Mouse (Mus musculus): ENCODE results near the gene Slco2b1. TPM values are rescaled to one million over a fixed set of nuclear protein-coding genes. Genes with fewer than 3 reads are reported as not detected.
"Not testable (repeated sequence)": the region's sequence is repeated elsewhere in the genome, so short reads cannot be mapped to it uniquely, and the experiment has no call there.

Slco2b1 gene
- polyA plus RNA-seq, 1 experiment from 2014 or later: 1.2 TPM

- no peaks in the 10 kb centered on the region for H3K9me3 ChIP-seq
- no peak overlapping the region for H3K4me3 ChIP-seq
- H3K27me3 ChIP-seq (replicated peaks; ENCODE audit: low read depth, poor library complexity, severe bottlenecking): peaks cover 11% of the 10 kb centered on the region
- H3K27ac ChIP-seq (replicated peaks): 0 out of 2 replicates have a peak overlapping the region, but pooled peaks have one; percentile 4
- H3K36me3 ChIP-seq (replicated peaks): no peaks in the 10 kb centered on the region
- DNase-seq (ENCODE audit: low spot score): no peak
- WGBS: 58% methylated on average over 4 of the region's 4 CpGs
- peaks cover 51% of the 10 kb centered on the region for H3K4me1 ChIP-seq
These were observed 4.7 kb downstream of the Slco2b1 start for GRCm38 (mm10) chr7:99706341-99707037.

- WGBS: 88% methylated on average over 3 of the region's 3 CpGs
These were observed 6.2 kb downstream of the Slco2b1 start for GRCm38 (mm10) chr7:99704736-99705519.

DNA sequence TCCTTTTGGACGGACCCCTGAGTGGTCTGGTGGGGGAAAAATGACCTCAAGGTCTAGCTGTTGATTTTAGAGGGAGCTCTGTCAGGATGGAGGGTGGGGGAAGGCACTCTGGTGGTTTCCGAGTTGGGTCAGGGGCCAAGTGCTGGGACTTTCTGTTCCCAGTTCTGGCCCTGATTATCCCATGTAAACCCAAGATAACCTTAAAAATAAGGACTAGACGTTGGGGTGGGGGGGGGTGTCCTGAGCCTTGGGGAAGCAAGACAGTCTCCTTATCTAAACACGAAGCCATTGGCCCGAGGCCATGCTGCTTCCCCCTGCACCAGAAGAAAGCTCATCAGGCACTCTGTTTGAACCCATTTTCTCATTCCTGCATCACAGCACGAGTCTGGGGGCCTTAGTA lies 8.9 kb downstream of the Slco2b1 start:
- H3K9me3 ChIP-seq: no peaks in the 10 kb centered on the region
- H3K4me1 ChIP-seq: peaks cover 41% of the 10 kb centered on the region
- 0 out of 2 replicates have a peak overlapping the region, but pooled peaks have one; percentile 35 for H3K27ac ChIP-seq (replicated peaks)
- no peak overlapping the region for H3K4me3 ChIP-seq
- 24% methylated on average over 6 of the region's 6 CpGs for WGBS
- DNase-seq (ENCODE audit: low spot score): no peak
- no peaks in the 10 kb centered on the region for H3K27me3 ChIP-seq (replicated peaks; ENCODE audit: low read depth, poor library complexity, severe bottlenecking)
- H3K36me3 ChIP-seq (replicated peaks): no peaks in the 10 kb centered on the region

More at GRCm38 (mm10) chr7:99704736-99705519, 6.2 kb downstream of the Slco2b1 start:
- H3K27ac ChIP-seq (replicated peaks): no peak overlapping the region; the same call in 1 of the 2 replicates
- peaks cover 11% of the 10 kb centered on the region for H3K27me3 ChIP-seq (replicated peaks; ENCODE audit: low read depth, poor library complexity, severe bottlenecking)
- no peak for DNase-seq (ENCODE audit: low spot score)
- peaks cover 51% of the 10 kb centered on the region for H3K4me1 ChIP-seq
- H3K36me3 ChIP-seq (replicated peaks): no peaks in the 10 kb centered on the region
- H3K9me3 ChIP-seq: no peaks in the 10 kb centered on the region
- no peak overlapping the region for H3K4me3 ChIP-seq

- 82% methylated on average over 4 of the region's 4 CpGs for WGBS
- no peak for DNase-seq (ENCODE audit: low spot score)
- no peak overlapping the region for H3K4me3 ChIP-seq
- H3K27ac ChIP-seq (replicated peaks): no peak overlapping the region
- no peaks in the 10 kb centered on the region for H3K9me3 ChIP-seq
- no peaks in the 10 kb centered on the region for H3K36me3 ChIP-seq (replicated peaks)
- H3K4me1 ChIP-seq: peaks cover 28% of the 10 kb centered on the region
- no peaks in the 10 kb centered on the region for H3K27me3 ChIP-seq (replicated peaks; ENCODE audit: low read depth, poor library complexity, severe bottlenecking)
These were observed 10.5 kb downstream of the Slco2b1 start for GRCm38 (mm10) chr7:99700641-99701040.

DNA sequence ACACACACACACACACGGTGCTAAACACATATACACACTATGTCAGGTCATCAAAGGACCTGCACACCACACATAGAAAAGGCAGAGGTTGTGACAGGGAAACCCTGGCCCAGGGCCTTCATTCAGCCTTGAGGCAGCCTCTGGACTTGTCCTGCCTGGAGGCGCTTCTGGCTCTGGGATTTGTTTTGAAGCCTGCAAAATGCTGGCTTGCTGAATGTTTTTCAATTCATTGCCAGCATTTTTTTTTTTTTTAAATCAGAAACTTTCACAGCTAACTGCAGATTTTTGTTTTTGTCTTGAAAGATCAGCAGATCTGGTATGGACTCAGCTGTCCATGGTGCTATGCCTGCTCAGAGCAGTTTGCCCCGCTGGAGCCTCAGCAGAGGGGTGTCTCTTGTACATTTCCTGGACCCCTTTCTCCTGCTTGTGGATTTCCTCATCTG lies 11.4 kb downstream of the Slco2b1 start:
- WGBS: 76% methylated on average over 3 of the region's 3 CpGs
- Histone ChIP-seq H3K4me1 (peaks cover 23% of the 10 kb centered on the region), H3K36me3 (replicated peaks) (no peaks in the 10 kb centered on the region), H3K27me3 (replicated peaks; ENCODE audit: low read depth, poor library complexity, severe bottlenecking) (no peaks in the 10 kb centered on the region), H3K4me3 (no peak overlapping the region), H3K9me3 (no peaks in the 10 kb centered on the region), H3K27ac (replicated peaks) (0 out of 2 replicates have a peak overlapping the region, but pooled peaks have one; percentile 10)
- DNase-seq (ENCODE audit: low spot score): no peak

GRCm38 (mm10) chr7:99699106-99699505 lies 12.0 kb downstream of the Slco2b1 start:
- WGBS: 53% methylated on average over 3 of the region's 3 CpGs
- no peaks in the 10 kb centered on the region for H3K27me3 ChIP-seq (replicated peaks; ENCODE audit: low read depth, poor library complexity, severe bottlenecking)

DNA sequence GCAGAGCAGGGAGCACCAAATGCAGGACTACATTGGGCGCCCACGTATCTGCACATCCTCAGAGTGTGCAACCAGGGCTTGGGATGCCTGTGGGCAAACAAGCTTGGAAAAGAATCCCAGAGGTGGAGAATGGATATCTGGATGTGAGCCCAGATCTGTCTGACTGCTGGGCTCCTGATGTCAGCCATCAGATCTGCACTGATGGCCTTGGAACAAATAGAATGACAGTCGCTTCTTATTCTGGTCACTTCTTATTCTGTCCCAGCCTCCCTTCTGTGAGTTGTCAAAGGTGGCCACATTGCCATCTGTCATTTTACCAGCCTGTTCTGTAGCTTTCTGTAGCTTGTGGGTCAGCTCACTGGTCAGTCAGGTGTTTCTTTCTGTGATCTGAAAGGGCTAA lies 12.6 kb downstream of the Slco2b1 start:
- no peaks in the 10 kb centered on the region for H3K36me3 ChIP-seq (replicated peaks)
- peaks cover 23% of the 10 kb centered on the region for H3K4me1 ChIP-seq
- no peaks in the 10 kb centered on the region for H3K27me3 ChIP-seq (replicated peaks; ENCODE audit: low read depth, poor library complexity, severe bottlenecking)
- WGBS: 91% methylated on average over 3 of the region's 3 CpGs
- no peak overlapping the region for H3K27ac ChIP-seq (replicated peaks)
- H3K9me3 ChIP-seq: no peaks in the 10 kb centered on the region
- H3K4me3 ChIP-seq: no peak overlapping the region
- no peak for DNase-seq (ENCODE audit: low spot score)

More at GRCm38 (mm10) chr7:99699106-99699505, 12.0 kb downstream of the Slco2b1 start:
- peaks cover 23% of the 10 kb centered on the region for H3K4me1 ChIP-seq
- H3K9me3 ChIP-seq: no peaks in the 10 kb centered on the region
- DNase-seq (ENCODE audit: low spot score): no peak
- H3K27ac ChIP-seq (replicated peaks): no peak overlapping the region
- no peaks in the 10 kb centered on the region for H3K36me3 ChIP-seq (replicated peaks)
- no peak overlapping the region for H3K4me3 ChIP-seq

DNA sequence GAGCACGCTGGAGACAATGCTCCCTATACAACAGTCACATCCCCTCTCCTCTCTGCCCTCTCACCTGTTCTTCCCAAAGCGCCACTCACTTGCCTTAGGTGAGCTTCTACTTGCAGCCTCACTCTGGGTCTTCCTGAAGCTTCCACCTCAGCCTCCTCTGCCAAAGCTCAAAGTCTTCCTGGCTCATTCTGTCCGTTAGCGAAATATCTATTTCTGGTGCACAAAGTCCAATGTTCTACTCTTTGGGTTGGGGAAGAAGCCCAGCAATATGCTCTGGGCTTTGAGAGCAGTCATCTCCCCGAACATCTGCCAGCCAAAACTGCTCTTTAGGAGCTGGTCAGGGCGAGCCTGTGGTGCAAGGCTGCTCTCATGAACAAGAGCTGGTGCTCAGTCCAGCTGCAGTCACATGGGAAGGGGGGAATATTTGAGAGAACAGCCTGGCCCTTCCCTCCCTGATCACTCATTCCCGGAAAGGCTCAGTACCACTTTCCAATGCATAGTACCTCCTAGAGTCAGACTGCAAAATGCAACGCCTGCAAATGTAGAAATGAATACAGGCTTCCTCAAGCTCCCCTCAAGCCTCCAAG lies 15.6 kb downstream of the Slco2b1 start:
- WGBS: 82% methylated on average over 8 of the region's 8 CpGs
- H3K9me3 ChIP-seq: no peaks in the 10 kb centered on the region
- H3K36me3 ChIP-seq (replicated peaks): no peaks in the 10 kb centered on the region
- peaks cover 11% of the 10 kb centered on the region for H3K4me1 ChIP-seq
- DNase-seq (ENCODE audit: low spot score): no peak
- no peak overlapping the region for H3K27ac ChIP-seq (replicated peaks)
- H3K27me3 ChIP-seq (replicated peaks; ENCODE audit: low read depth, poor library complexity, severe bottlenecking): no peaks in the 10 kb centered on the region
- no peak overlapping the region for H3K4me3 ChIP-seq

DNA sequence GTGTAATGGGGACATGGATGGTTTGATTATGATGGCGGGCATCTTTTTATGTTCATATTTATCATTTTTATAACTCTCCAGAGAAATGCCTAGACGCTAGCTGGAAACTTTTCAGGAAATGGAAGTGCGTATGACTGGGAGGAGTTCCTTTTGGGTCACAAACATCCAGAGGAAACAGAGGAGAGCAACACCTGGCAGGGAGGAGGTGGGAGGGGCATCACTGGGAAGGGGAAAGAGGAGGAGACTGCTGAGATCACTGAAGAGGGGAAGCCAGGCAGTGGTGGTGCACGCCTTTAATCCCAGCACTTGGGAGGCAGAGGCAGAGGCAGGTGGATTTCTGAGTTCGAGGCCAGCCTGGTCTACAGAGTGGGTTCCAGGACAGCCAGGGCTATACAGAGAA lies 16.7 kb downstream of the Slco2b1 start:
- peaks cover 13% of the 10 kb centered on the region for H3K4me1 ChIP-seq

GRCm38 (mm10) chr7:99693976-99694375 lies 17.2 kb downstream of the Slco2b1 start:
- 95% methylated on average over 3 of the region's 3 CpGs for WGBS
- Histone ChIP-seq H3K4me1 (peaks cover 9% of the 10 kb centered on the region), H3K4me3 (no peak overlapping the region), H3K36me3 (replicated peaks) (no peaks in the 10 kb centered on the region), H3K9me3 (no peaks in the 10 kb centered on the region), H3K27me3 (replicated peaks; ENCODE audit: low read depth, poor library complexity, severe bottlenecking) (no peaks in the 10 kb centered on the region), H3K27ac (replicated peaks) (no peak overlapping the region)
- DNase-seq (ENCODE audit: low spot score): no peak

More for the DNA sequence above, 16.7 kb downstream of the Slco2b1 start:
- H3K9me3 ChIP-seq; DNase-seq (ENCODE audit: low spot score); H3K27ac ChIP-seq (replicated peaks); H3K4me3 ChIP-seq; H3K36me3 ChIP-seq (replicated peaks); H3K27me3 ChIP-seq (replicated peaks; ENCODE audit: low read depth, poor library complexity, severe bottlenecking): not testable (repeated sequence)
- 78% methylated on average over 5 of the region's 5 CpGs for WGBS

DNA sequence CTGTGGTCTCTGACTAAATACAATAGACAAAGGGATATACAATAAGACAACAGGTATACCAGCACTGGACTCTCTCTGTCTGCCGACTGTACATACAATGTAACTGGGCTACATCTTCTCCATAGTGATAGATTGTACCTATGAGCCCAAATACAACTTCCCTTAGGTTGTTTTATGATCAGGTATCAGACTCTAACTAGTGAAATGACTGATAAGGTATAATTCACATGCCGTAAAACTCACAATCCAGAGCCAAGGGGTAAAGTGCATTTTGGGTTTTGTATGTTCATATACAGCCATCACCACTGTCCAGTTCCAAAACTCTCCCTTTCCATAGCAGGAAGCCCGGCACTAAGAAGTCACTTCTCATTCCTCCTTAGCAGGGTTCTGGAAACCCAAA lies 17.8 kb downstream of the Slco2b1 start:
- Histone ChIP-seq H3K4me3 (no peak overlapping the region), H3K36me3 (replicated peaks) (no peaks in the 10 kb centered on the region), H3K9me3 (no peaks in the 10 kb centered on the region), H3K4me1 (peaks cover 8% of the 10 kb centered on the region; the same call in 1 of the 2 replicates), H3K27me3 (replicated peaks; ENCODE audit: low read depth, poor library complexity, severe bottlenecking) (no peaks in the 10 kb centered on the region), H3K27ac (replicated peaks) (no peak overlapping the region)
- WGBS: 91% methylated on average over 3 of the region's 3 CpGs
- no peak for DNase-seq (ENCODE audit: low spot score)

- 0 out of 2 replicates have a peak overlapping the region, but pooled peaks have one; percentile 30 for H3K27ac ChIP-seq (replicated peaks)
- H3K27me3 ChIP-seq (replicated peaks; ENCODE audit: low read depth, poor library complexity, severe bottlenecking): no peaks in the 10 kb centered on the region
- H3K4me3 ChIP-seq: no peak overlapping the region
- H3K4me1 ChIP-seq: peaks cover 8% of the 10 kb centered on the region; the same call in 1 of the 2 replicates
- H3K9me3 ChIP-seq: no peaks in the 10 kb centered on the region
- WGBS: 45% methylated on average over 3 of the region's 3 CpGs
- no peak for DNase-seq (ENCODE audit: low spot score)
- H3K36me3 ChIP-seq (replicated peaks): no peaks in the 10 kb centered on the region
These were observed 18.7 kb downstream of the Slco2b1 start for GRCm38 (mm10) chr7:99692396-99692795.

Data from embryonic facial prominence, embryonic 10.5 days (tissue).